Mouse (Mus musculus) cerebellum, adult 11 months (tissue): ENCODE measurements at regions not wholly inside any gene's neighbourhood (a gene's known extent, or its start where the extent isn't known, plus 50 kb on each side); places are given as distances from the start of the nearest gene placed in this dataset.

Experiments
- DNase-seq: peaks from one replicate; pipeline ENCODE4 v3.0.0; 2022

DNA sequence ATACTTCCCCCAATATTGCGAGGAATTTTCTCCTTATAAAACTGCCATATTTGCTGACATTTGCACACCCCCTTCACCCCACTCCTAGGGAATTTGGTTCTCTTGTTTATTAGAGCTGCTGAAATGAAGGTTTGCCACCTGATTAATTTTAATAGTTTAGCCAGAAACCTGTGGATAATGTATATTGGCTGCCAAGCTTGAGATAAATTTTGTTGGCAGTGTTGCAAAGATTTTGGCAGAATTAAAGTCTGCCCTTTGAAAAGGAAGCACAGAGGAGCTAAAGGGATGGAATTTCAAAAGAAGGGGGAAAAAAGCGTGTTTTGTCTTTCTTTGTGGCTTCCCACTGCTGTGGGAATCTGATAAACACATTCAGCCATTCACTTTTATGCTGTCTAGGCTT, 354.6 kb upstream of the Car10 start:
- no peak for DNase-seq

GRCm38 (mm10) chr11:92758383-92758964, 339.4 kb upstream of the Car10 start:
- DNase-seq, result no peak

DNA sequence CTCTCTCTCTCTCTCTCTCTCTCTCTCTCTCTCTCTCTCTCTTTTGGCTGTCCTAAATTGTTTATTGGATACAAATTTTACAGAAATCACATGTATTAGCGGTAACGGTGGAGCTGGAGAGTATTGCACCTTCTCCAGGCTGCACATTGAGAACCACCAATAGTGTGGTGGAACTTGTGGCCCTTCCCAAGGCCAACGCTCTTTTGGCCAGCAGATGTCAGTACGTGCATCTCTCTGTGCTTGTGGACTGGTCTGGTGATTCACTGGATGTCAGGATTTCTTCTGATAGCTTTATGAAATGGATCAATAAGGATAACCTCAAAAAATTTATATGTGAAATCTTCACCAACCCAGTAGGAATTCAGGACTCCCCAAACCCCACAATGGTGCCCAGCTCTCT, 327.9 kb upstream of the Car10 start:
- peak; percentile 15 for DNase-seq

DNA sequence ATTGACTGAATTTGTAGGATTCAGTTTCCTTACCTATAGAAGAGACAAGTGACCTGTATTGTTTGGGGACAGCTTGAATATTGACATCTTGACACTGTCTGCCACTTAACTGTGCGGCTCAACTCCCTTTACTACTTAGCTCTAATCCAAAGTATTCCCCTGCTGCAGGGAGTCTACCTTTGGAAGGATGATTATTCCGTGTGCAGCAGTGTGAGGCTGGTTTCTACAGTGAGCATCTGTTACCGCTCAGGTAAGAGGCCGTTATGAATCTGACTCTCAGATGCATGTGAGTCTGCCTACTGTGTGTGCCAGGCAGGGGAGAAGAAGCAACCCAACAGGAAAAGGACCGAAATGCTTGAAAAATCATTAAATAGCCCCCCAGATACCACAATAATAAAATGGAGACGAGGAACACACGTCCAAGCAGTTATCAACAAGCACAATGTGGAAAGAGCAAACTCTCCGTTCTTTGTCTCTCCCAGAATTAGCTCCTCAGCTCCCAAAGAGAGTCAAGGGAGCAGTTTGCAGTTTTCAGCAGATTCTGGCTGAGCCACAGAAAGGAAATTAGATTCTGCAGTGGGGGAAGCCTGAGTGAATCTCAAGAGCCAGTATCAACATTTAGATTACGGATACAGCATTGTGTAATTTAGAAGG, 324.8 kb upstream of the Car10 start:
- no peak for DNase-seq

- DNase-seq, result no peak
These were observed 324.3 kb upstream of the Car10 start for GRCm38 (mm10) chr11:92773570-92773929.

DNA sequence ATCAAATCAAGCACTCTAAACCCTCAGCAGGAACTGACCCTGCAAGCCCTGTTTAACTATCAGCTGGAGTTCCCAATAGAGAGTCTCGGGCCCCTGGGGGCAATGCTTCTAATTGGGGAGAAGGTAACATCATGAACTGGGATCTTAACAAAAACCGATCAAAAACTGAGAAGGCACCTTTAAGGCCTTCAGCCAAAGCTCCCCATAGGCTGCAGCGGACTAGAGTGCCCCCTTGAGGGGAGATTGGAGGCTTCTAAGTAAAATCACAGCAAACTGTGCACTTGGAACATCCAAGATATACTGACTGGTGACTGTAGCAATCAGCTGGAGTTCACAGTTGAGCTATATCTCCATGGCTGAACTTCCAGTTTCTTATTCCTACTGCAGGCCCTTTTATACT, 323.0 kb upstream of the Car10 start:
- no peak for DNase-seq

DNA sequence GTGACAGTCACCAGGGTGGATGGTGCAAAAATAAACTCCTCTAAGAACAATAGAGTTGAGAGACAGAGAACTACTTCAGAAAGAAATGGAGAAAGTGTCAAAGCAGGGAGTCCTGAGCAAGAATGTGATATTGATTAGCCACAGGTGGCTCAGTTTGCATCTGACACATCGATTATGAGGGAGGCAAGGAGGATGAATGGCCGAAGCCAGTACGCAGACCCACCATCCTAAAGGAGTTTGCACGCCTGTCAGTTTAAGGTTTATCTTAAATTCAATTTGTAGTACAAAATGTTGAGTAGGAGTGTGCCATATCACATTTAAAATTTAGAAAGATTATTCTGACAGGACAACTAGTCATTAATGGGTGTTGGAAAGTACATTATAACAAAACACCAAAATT, 298.6 kb upstream of the Car10 start:
- no peak for DNase-seq
